Mouse (Mus musculus) gastrocnemius, postnatal 4 days (tissue): Measurements from ENCODE around the gene Rad23a. TPM values are rescaled to one million over a fixed set of nuclear protein-coding genes. Genes with fewer than 3 reads are reported as not detected.

ENCODE experiments used
- DNase-seq, 2 experiments: peaks; one replicate each; pipeline ENCODE4 v3.0.0; 2021 to 2022; ENCODE audit warnings: low spot score in 2 of 2, mixed read lengths in 2 of 2
- long read RNA-seq, 2 experiments: library from polyadenylated mRNA; stranded (forward); transcript quantifications; one replicate each; pipeline ENCODE4 v2.0.0; 2021
- total RNA-seq, 2 experiments: library from RNA; stranded (reverse); gene quantifications; 2 replicates each; pipeline ENCODE4 v1.2.3; 2021

The Rad23a gene
- 100 to 1,000 TPM; 121 to 123 TPM for total RNA-seq
- long read RNA-seq, experiment 1, transcript Rad23a-202 (9 exons, 1,842 nt): minor isoform, 85 of 238 reads
- long read RNA-seq, experiment 1, transcript Rad23a-201 (9 exons, 2,074 nt): major isoform, 108 of 238 reads
- long read RNA-seq, experiment 1, partial matches to known transcripts: 13 of 238 reads
- long read RNA-seq, experiment 1, other reads (novel, unspliced or antisense): 32 of 238 reads
- long read RNA-seq, experiment 2, transcript Rad23a-202 (9 exons, 1,842 nt): minor isoform, 75 of 222 reads
- long read RNA-seq, experiment 2, transcript Rad23a-201 (9 exons, 2,074 nt): major isoform, 89 of 222 reads
- long read RNA-seq, experiment 2, partial matches to known transcripts: 11 of 222 reads
- long read RNA-seq, experiment 2, other reads (novel, unspliced or antisense): 47 of 222 reads

DNA sequence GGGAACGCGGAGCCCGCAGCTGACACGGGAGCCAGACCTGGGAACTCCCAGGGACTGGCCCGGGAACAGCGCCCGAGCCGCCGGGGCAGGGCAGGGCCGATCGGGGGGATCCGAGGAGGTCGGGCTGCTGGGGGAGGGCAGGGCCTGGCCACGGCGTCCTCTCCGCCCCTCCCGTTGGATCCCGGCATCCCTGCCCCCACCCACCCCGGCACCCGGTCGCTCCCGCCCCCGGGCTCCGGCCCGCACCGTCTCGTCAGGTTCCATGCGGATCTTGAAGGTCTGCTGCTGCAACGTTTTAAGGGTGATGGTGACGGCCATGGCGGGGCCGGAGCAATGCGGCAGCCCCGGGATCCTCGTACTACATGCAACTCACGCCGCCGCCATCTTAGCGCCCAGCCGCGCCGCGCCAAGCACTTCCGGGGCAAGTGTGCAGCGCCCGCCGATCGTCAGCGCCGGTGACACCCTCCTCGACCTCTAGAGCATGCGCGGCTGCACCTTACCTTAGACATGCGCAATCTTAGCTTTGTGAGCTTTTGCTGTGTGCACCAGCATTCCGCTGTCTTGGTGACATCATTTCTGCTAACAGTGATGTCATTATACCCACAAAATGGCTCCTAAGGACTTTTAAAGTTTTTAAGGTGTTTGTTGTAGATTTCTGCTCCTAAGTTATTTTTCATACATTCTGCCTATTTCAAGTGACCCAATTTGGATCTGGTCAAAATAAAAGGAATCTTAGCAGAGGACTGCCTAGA is at the start of gene Rad23a:
TSS of gene Rad23a (minus strand) at position 418 of the 752 bp plus-strand sequence.
- DNase-seq: peak; percentile 79 to 90

DNA sequence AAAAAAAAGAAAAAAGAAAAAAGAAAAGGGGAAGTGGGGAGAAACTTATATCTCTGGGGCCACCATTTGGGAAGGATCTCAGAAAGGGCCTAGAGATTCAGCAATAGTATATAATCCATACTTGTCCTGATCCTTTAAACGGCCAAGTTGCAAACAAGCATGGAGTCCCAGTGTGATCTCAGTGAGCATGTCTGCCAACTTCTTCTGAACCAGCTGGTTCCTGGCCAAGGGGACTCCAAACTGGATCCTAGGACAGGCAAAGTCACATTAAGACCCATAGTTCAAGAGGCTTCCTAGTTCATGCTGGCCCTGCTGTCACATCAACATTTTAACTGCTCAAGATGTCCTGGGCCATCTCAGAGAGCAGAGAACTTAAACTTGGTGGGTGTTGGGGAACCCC is 48.7 kb upstream of the Rad23a start:
- no peak for DNase-seq

DNA sequence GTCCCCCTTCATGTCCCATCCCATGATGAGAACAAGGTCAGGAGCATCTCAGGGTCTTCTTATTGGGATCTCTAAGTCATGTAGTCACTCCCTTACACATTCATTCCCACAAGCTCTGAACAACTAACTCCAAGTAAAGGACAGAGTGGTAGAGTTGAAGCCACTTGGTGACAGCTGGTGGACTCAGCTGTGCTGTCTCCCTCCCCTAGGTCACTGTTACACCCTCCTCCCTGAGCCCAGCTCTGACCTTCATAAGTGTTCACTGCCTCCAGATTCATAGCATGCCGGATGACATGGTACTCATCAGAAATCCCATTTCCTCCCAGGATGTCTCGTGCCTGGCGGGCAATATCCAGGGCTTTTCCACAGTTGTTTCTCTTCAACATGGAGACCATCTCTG is 47.8 kb upstream of the Rad23a start:
- DNase-seq: no peak

DNA sequence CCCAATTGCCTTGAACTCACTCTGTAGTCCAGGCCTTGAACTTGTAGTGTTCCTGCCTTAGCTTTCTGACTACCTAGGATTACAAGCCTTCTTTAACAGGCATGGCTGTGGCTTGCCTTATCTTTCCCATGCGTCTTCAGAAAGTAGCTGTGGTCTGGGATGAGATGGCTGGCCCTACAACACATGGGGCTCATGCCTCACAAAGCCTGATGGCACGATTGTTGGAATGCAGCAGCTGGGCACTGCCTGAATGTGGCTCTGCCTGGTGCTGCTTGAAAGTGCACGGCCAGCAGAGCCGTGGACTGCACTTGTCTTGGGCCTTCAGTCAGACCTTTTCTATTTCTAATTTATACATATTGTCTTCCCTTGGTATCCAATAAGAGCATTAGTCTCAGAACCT is 44.3 kb upstream of the Rad23a start:
- DNase-seq: no peak

DNA sequence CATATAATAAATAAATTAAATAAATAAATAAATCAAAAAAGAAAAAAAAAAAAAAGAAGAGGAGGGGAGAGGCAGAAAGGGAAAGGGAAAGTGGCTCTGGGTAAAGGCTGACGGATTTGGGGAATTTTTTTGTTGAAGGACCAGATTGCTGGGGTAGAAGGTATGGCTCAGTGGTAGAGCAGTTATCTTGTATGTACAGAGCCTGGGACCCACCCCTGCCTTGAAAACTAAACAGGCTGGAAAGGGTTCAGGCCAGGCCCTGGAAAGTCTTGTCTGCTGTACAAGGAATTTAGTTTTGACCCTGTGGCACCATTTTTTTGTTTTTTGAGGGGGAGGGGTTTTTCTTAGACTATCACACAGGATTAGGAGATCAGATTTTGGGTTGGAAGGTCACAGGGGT is 38.5 kb upstream of the Rad23a start:
- DNase-seq: no peak

DNA sequence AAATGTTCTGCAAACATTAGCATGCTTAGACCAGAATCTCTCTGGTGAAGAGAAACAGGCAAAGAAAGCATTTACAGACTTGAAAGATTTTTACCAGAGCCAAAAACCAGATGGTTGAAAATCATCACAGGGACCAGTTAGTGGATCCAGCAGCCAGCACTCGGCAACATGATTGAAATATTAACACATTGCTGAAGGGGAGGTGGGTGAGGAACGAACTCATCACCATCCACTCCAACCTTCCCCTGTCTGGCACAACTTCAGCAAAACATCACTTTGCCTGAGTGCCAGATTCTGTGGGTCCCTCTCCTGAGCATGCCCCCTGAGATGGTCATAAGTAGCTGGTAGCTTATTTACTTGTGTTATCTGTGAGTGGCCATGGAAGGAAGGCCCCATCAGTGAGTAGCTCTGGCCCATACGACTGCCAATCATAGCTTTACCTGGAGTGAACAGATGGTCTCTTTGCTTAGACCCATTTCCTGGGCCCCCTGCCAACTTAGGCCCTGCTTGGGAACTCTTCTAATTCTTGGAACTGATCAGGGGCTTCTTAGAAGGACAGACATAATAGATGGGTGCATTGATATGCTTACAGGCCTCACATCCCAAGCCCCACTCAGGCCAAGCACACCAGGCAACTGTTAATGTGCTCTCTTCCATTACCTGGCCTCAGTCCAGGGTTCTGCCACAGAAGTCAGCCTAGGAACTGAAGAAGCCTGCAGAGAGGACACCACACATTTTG is 37.0 kb upstream of the Rad23a start:
- no peak for DNase-seq

DNA sequence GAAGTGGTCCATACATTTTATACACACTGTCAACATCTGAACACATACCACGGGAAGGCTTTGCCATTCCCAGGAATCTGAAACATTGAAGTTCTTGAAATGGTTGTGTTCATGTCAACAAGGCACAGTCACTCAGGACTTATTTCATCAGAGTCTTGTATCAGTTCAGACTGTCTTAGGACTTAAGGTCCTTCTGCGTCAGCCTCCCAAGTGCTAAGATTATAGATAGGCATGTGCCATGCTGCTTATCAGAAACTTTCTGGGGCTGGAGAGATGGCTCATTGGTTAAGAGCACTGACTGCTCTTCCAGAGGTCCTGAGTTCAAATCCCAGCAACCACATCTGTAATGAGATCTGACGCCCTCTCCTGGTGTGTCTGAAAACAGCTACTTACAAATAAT is 33.9 kb upstream of the Rad23a start:
- DNase-seq: no peak

DNA sequence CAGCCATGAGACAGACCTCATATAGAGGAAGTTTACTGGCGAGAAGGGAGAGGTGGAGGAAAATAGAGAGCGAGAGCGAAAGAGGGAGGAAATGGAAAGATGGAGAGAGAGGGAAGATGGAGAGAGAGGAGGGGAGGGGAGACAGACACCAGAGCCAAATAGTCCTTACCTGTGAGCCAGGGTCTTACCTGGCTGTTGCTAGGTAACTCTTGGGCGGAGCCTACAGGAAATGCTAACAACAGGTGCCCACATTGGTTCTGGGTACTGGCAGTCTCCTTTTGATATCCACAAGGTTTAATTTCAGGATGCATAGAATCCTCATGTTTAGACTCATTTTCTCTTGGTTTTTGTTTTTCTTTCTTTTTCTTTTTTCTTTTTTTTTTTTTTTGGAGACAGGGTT is 32.6 kb upstream of the Rad23a start:
- DNase-seq: no peak

DNA sequence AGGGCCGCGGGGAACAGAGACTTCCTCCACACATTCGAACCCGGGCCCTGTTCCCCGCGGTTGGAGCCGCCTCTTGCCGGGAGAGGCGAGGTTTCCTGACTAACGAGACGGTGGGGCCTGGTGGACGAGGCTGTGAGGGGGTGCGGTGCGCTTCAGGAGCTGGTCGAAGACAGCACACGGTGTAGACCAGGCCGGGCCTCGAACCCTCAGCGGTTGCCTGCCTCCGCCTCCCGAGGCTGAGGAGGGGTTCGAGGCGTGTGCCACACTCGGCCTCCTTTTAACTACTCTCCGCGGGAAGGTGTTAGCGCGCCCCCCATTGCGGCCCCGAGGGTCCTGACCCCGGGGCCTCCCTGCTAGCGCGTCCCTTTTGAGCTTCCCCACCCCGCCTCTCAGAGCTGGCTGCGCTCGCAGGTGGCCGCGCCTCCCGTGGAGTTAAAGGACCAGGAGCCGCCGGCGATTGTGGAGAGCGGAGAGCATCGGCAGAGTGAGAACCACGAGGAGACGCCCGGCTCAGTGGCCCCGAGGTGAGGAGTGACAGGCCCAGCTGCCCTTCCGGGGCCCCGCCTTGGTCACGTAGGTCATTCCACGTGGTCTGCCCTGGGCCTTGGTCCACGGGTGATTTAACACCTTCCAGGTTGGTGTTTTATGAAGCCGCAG is 32.0 kb upstream of the Rad23a start:
- peak; percentile 26 to 44 for DNase-seq

DNA sequence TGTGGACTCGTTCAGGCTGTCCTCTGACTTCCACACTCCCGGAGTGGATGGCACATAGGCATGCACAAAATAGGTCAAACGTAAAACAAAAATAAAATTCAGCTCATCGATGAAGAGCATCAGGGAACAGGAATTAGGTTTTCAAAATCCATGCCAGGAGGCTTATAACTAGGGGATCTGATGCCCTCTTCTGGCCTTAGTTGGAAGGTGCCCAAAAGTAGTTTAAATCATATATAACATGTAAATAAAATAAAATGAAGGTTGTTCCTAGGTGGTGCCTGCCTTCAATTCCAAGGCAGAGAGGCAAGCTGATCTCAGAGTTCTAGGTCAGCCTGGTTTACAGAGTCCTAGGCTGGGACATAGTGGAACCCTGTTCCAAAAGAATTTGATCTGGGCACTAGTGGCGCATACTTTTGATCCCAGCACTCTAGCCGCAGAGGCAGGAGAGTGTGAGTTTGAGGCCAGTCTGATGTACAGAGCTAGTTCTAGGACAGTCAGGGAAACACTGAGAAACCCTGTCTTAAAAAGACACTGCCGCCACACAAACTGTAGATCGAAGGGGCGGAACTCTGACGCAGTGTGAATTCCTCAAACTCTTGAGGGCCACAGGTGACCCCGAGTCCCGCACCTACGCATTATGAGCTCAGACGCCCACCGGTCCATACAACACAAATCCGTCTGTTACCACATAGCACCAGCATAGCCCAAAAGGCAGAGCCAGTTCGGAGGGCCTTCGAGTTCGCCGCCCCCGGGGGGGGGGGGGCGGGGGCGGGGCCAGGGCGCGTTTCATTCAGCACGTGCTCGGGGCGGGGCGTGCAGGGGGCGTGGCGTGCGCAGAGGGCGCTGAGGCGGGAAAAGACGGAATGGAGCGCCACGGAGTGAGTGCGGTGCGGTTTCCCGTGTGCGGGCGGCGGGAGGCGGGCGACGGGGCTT is 31.2 kb upstream of the Rad23a start, which contains the start of gene Syce2:
TSS of gene Syce2 (plus strand) at position 736 of the 933 bp plus-strand sequence.
- peak; percentile 63 to 84 for DNase-seq

DNA sequence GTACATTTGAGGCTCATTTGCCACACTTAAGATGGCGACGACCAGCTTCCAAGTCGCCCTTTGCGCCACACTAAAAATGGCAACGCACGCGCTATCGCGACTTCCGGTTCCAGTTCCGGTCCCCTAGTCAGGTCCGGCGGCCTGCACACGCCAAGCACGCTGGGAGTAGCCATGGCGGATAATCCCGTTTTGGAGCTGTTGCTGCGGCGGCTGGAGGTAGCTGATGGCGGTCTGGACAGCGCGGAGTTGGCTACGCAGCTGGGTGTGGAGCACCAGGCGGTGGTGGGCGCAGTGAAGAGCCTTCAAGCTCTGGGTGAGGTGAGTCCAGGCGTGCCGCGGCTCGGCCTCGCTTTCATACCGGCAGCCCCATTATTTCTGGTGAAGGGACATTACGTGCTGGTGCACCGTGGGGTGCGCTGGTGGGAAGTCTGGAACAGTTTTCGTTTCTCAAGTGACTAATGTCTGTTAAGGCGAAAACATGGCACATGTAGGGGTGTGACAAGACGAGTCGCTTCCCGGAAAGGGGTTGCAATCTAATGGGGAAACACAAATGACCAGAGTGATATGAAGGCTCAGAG is 16.5 kb upstream of the Rad23a start, which contains the start of gene Farsa:
TSS of gene Farsa (plus strand) at position 126 of the 578 bp plus-strand sequence.
- DNase-seq: peak; percentile 82 to 93

DNA sequence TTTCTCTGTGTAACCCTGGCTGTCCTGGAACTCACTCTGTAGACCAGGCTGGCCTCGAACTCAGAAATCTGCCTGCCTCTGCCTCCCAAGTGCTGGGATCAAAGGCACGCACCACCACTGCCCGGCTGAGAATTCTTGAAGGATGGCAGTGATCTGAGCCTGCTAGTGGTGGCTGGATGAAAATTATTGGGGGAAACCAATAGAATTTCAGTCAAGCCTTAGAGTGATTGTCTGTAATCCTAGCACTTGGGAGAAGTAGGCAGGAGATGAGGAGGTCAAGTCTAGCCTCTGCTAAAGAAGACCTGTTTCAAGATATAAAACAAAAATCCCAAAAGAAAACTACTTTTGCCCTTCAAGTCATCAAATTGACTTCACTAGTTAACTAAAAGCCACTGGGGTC is 16.0 kb upstream of the Rad23a start:
- no peak for DNase-seq

DNA sequence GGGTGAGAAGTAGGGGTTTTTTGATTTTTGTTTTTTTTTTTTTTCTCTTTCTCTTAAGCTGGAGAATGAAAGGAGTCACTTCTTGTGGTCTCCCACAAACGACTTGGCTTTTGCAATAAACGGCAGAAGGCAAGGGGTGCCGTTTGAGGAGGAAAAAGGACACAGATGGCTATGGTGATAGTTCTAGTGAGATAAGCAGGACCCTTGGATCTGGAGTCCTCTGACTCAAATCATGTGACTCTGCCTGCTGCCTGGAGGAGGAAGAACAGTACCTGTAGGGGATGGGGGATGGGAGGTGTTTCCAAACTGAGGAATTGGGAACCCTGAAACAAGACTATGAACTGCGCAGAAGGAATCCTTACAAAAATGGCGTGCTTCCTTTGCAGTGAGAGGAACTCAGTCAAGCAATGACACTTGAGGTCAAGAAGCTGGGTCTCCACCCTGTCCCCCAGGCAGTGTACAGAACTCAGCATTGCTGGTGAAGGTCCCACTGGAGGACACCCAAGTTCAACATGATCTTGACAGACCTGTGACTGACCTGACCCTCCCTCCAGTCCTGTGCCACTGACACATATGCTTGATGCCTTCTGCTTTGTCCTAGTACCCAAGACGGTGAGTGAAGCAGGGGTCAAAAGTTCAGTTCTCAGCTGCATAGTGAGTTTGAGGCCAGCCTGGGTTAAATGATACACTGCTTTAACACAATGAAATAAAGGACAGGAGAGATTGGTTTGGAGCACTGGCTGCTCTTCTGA is 7.4 kb upstream of the Rad23a start:
- DNase-seq: no peak

DNA sequence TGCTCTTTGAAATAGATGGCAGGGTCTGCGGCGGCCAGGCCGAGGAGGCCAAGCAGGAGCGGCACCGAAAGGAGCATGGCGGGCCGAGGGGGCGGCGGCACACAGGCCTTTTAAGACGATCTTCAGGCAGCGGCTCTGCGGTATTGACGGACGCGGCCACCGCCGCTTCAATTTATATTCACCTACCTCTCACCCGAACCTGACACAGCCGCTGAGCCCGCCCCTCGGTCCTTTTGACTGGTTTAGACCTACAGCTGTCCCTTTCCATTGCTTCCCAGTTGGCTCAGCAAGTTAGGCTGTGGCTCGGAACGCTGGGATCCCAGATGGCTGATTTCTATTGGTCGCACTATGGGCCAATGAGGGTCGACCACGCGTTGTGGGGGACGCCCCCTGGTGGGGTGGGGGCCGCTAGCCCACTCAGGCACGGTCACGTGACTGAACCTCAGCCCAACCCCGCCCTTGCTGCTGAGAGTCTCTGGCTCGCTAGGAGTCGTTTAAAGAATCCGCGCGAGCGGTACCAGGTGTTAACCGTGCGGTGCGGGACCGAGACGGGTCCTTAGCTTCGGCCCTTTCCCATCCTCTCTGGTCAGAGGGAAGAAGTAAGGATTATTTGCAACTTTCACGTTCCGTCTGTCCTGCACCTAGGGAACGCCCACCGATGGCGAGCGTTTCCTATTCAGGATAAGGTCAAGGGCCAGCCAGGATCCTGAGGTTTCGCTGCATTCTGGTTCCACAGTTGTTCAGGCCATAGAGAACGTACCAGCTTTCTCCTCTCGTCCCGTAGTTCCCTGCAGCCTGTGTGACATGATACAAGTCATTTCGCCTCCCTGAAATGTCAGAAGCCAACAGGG is 6.5 kb upstream of the Rad23a start, which contains the start of gene Calr:
TSS of gene Calr (minus strand) at position 213 of the 851 bp plus-strand sequence.
- DNase-seq: peak; percentile 98 to 99

DNA sequence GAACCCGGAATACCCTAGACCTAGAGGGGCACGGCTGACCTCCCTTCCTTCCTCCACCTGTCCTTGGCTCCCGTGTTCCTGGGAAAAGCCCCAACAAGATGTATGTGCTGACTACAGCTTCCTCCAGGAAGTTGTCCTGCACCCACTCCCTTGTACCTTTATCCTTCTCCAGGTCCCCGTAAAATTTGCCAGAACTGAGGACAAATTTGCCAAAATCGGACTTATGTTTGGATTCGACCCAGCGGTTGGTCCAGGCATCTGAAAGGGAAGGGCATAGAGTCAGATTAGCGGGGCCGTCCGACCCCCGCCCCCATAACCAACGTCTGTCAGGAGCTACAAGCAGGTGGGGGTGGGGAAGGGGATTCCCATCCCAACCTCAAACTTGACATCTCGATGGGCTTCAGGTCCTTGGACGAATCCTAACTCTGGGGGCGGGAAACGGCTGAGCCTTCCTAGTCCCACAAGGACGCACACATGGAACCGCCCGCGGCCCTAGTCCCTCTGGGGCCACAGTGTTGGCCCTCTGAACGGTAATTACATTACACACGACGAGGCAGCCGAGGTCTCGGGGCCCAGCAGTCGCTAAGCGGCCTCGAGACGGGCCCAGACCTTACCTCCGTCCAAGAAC is 5.7 kb upstream of the Rad23a start:
- no peak for DNase-seq

DNA sequence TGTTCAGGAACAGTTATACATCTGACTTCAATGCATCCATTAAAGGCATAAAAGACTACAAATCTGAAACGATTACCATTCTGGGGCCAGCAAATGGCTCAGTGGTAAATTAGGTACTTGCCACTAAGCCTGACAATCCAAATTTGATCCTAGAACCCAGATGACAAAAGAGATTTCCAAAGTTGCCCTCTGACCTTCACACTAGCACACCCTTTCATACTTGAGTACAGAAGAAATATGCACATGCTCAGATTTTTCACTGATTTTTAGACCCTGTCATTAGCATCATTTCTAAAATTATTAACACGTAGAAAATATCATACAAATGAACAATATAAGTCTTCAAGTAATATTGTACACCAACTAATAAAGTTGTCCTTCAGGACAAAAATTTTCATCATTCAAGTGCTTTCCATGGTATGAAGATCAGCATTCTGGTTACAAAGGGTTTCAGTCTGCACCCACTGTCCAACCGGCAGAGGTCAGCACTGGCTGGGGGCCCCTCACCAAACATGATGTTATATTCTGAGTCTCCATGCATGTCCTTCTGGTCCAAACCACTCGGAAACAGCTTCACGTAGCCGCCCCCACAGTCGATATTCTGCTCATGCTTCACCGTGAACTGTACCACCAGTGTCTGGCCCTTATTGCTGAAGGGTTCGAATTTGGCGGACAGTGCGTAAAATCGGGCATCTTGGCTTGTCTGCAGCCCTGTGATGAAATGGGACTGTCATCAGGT is 5.1 kb upstream of the Rad23a start:
- peak in 1 of 2 experiments; percentile 61 for DNase-seq
